Comparison of ENCODE assay signal across 8 mouse cellular contexts in the genomic region with DNA sequence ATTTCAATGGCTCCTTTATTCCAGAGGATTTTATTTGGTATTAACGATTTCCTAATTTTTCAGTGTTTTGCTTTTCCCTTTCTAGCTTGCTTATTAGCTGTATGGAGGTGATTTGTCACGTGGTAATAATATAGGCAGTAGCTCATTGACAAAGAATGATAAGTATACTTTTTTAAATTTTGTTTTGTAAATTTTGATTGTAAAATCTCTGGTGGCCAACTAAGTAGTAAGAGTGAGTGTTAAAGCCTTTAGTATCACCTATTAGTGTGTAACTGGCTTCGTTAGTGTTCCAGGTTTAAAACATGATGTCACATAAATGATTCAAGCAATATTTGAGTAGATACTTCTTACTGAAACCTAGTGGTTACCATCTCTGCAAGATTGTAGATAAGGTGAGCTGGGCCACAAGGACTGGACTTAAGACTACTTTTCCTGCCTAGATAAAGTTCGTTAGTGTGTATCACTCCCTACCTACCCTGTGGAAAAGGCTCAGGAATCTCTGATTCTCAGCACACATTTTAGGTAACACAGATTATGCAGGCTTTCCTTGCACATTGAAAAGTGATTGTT. TPM values are rescaled to one million over a fixed set of nuclear protein-coding genes. Genes with fewer than 3 reads are reported as not detected.
DNase-seq lines count a peak whose midpoint lies in the region; ATAC-seq lines count a peak whose summit lies in the region.

No protein-coding gene starts in this region.

- peak; percentile 53 for DNase-seq in 416B (ENCODE audit: low read depth)
- DNase-seq in ovary, postnatal 14 days (ENCODE audit: low spot score), result no peak
- DNase-seq in spleen, adult 12 weeks (ENCODE audit: low spot score), result no peak
- DNase-seq in ovary, adult 18-20 months (ENCODE audit: low spot score), result no peak

- H3K9me3 ChIP-seq in erythroblast, embryonic 14.5 days (ENCODE audit: control insufficient read depth, low read length), result no peaks in the 10 kb centered on the region
- H3K9me3 ChIP-seq in forebrain, embryonic 16.5 days (ENCODE audit: control insufficient read depth, low read length), result no peaks in the 10 kb centered on the region
- H3K9me3 ChIP-seq in liver, embryonic 16.5 days (replicated peaks; ENCODE audit: control insufficient read depth, low read length), result no peaks in the 10 kb centered on the region

- H3K36me3 ChIP-seq in erythroblast, embryonic 14.5 days (ENCODE audit: control insufficient read depth), result peaks cover 11% of the 10 kb centered on the region
- no peaks in the 10 kb centered on the region for H3K36me3 ChIP-seq in forebrain, embryonic 16.5 days (ENCODE audit: control insufficient read depth, insufficient read depth)
- no peaks in the 10 kb centered on the region for H3K36me3 ChIP-seq in liver, embryonic 16.5 days (ENCODE audit: control insufficient read depth, insufficient read depth)

- WGBS in forebrain, embryonic 16.5 days, result 43% methylated on average over 4 of the region's 4 CpGs
- 30% methylated on average over 4 of the region's 4 CpGs for WGBS in liver, embryonic 16.5 days (ENCODE audit: insufficient replicate concordance)

- H3K4me2 ChIP-seq in forebrain, embryonic 16.5 days (ENCODE audit: low read length), result peak overlapping the region; percentile 81
- H3K4me2 ChIP-seq in liver, embryonic 16.5 days (ENCODE audit: low read depth, low read length), result peak overlapping the region; percentile 80

- no peak overlapping the region; the same call in 1 of the 2 replicates for H3K9ac ChIP-seq in forebrain, embryonic 16.5 days (replicated peaks; ENCODE audit: low read depth, low read length)
- H3K9ac ChIP-seq in liver, embryonic 16.5 days (ENCODE audit: low read depth, low read length), result peak overlapping the region; percentile 100; the same call in 1 of the 2 replicates

- H3K4me3 ChIP-seq in erythroblast, embryonic 14.5 days (replicated peaks), result peak overlapping the region; percentile 93
- H3K4me3 ChIP-seq in forebrain, embryonic 16.5 days (replicated peaks; ENCODE audit: low read length), result peak overlapping the region; percentile 84
- peak overlapping the region; percentile 83 for H3K4me3 ChIP-seq in liver, embryonic 16.5 days (ENCODE audit: low read depth, low read length)

- H3K27me3 ChIP-seq in erythroblast, embryonic 14.5 days (ENCODE audit: control insufficient read depth), result no peaks in the 10 kb centered on the region; the same call in 1 of the 2 replicates
- H3K27me3 ChIP-seq in forebrain, embryonic 16.5 days (replicated peaks; ENCODE audit: control insufficient read depth, insufficient read depth, low read length), result no peaks in the 10 kb centered on the region
- H3K27me3 ChIP-seq in liver, embryonic 16.5 days (ENCODE audit: control insufficient read depth, insufficient read depth, low read depth, low read length), result no peaks in the 10 kb centered on the region

- H3K4me1 ChIP-seq in erythroblast, embryonic 14.5 days (ENCODE audit: control insufficient read depth), result peaks cover 33% of the 10 kb centered on the region
- H3K4me1 ChIP-seq in forebrain, embryonic 16.5 days (replicated peaks; ENCODE audit: control insufficient read depth, insufficient read depth, low read length), result peaks cover 11% of the 10 kb centered on the region
- peaks cover 16% of the 10 kb centered on the region for H3K4me1 ChIP-seq in liver, embryonic 16.5 days (ENCODE audit: control insufficient read depth, low read depth, low read length)

- H3K27ac ChIP-seq in forebrain, embryonic 16.5 days (ENCODE audit: low read length), result no peak overlapping the region
- H3K27ac ChIP-seq in liver, embryonic 16.5 days (ENCODE audit: low read length), result no peak overlapping the region

- no peak for ATAC-seq in erythroblast, adult 5-6 weeks (replicated peaks; ENCODE audit: low FRiP score, poor library complexity, severe bottlenecking)
- ATAC-seq in forebrain, embryonic 16.5 days, result no peak
- ATAC-seq in liver, embryonic 16.5 days (ENCODE audit: low read depth), result no peak

RNA-seq across cellular contexts. Expression of a gene that starts 1.6 kb away (rescaled TPM):
- 2.1 TPM in 2 replicates for polyA plus RNA-seq in erythroblast, embryonic 14.5 days (2012)
- total RNA-seq in erythroblast, adult 5-6 weeks (2015; ENCODE audit: low replicate concordance), result 41.8 and 48.0 TPM in 2 replicates
- 83.4 and 93.7 TPM in 2 replicates for total RNA-seq in erythroblast, adult 5-6 weeks (2017; ENCODE audit: low replicate concordance)
- 43.6 and 47.8 TPM in 2 replicates for polyA plus RNA-seq in forebrain, embryonic 16.5 days (2015; fragmentation: Nextera tagmentation; extraction: Ambion mirVana)
- 21.0 and 23.6 TPM in 2 replicates for polyA plus RNA-seq in liver, embryonic 16.5 days (2015; fragmentation: Nextera tagmentation; extraction: Ambion mirVana)

RNA-seq across cellular contexts. Expression of a gene that starts 59.8 kb away (rescaled TPM):
- 4.4 and 5.7 TPM in 2 replicates for polyA plus RNA-seq in erythroblast, embryonic 14.5 days (2012)
- 19.4 and 27.5 TPM in 2 replicates for total RNA-seq in erythroblast, adult 5-6 weeks (2015; ENCODE audit: low replicate concordance)
- 22.7 and 36.1 TPM in 2 replicates for total RNA-seq in erythroblast, adult 5-6 weeks (2017; ENCODE audit: low replicate concordance)
- 102 and 113 TPM in 2 replicates for polyA plus RNA-seq in forebrain, embryonic 16.5 days (2015; fragmentation: Nextera tagmentation; extraction: Ambion mirVana)
- 117 and 127 TPM in 2 replicates for polyA plus RNA-seq in liver, embryonic 16.5 days (2015; fragmentation: Nextera tagmentation; extraction: Ambion mirVana)

Comparison
In these comparisons a context has a peak if more than half of its experiments do, and no peak if none do; other contexts are left out.
1. RNA of a gene that starts 59.8 kb away (polyA plus RNA-seq): 117 to 127 TPM in liver, embryonic 16.5 days and 102 to 113 TPM in forebrain, embryonic 16.5 days; 4.4 to 5.7 TPM in erythroblast, embryonic 14.5 days; every median in the first group is over 10 times any median in the second.
2. Peak in every context shown above with its lines, with median percentiles within 50 percentile points of each other: H3K4me3 ChIP-seq.